Mouse (Mus musculus): ENCODE results near the gene C1qtnf5. TPM values are rescaled to one million over a fixed set of nuclear protein-coding genes. Genes with fewer than 3 reads are reported as not detected.
A peak's percentile ranks its signal among the peaks of the same experiment; 100 is the strongest.

C1qtnf5 gene
- polyA plus RNA-seq, 1 experiment from 2014 or later, result 0.50 TPM

- Histone ChIP-seq H3K27ac (peak overlapping the region; percentile 91), H3K36me3 (no peaks in the 10 kb centered on the region), H3K4me3 (peak overlapping the region; percentile 63), H3K9me3 (no peaks in the 10 kb centered on the region), H3K27me3 (ENCODE audit: insufficient read depth, poor library complexity, severe bottlenecking) (peaks cover 38% of the 10 kb centered on the region), H3K4me1 (peaks cover 64% of the 10 kb centered on the region)
- WGBS, result under 1% methylated on average over 27 of the region's 27 CpGs
- DNase-seq (ENCODE audit: low spot score), result peak; percentile 88
Observed at GRCm38 (mm10) chr9:44130034-44130433, 23.0 kb downstream of the C1qtnf5 start.

GRCm38 (mm10) chr9:44130581-44131275 is 23.7 kb downstream of the C1qtnf5 start:
- H3K4me3 ChIP-seq, result peak overlapping the region; percentile 63

GRCm38 (mm10) chr9:44131276-44131590 is 24.2 kb downstream of the C1qtnf5 start:
- H3K4me1 ChIP-seq, result peaks cover 70% of the 10 kb centered on the region
- peaks cover 50% of the 10 kb centered on the region for H3K27me3 ChIP-seq (ENCODE audit: insufficient read depth, poor library complexity, severe bottlenecking)
- H3K4me3 ChIP-seq, result 0 out of 2 replicates have a peak overlapping the region, but pooled peaks have one; percentile 5

More at GRCm38 (mm10) chr9:44130581-44131275, 23.7 kb downstream of the C1qtnf5 start:
- DNase-seq (ENCODE audit: low spot score), result peak; percentile 80
- Histone ChIP-seq H3K27me3 (ENCODE audit: insufficient read depth, poor library complexity, severe bottlenecking) (peaks cover 45% of the 10 kb centered on the region), H3K36me3 (no peaks in the 10 kb centered on the region), H3K9me3 (no peaks in the 10 kb centered on the region), H3K4me1 (peaks cover 68% of the 10 kb centered on the region), H3K27ac (peak overlapping the region; percentile 91)
- WGBS, result 11% methylated on average over 19 of the region's 19 CpGs

GRCm38 (mm10) chr9:44132200-44132599 is 25.2 kb downstream of the C1qtnf5 start:
- Histone ChIP-seq H3K9me3 (no peaks in the 10 kb centered on the region), H3K27me3 (ENCODE audit: insufficient read depth, poor library complexity, severe bottlenecking) (peaks cover 59% of the 10 kb centered on the region), H3K27ac (peak overlapping the region; percentile 45; the same call in 1 of the 2 replicates), H3K36me3 (peaks cover 9% of the 10 kb centered on the region), H3K4me1 (peaks cover 73% of the 10 kb centered on the region), H3K4me3 (no peak overlapping the region)
- no peak for DNase-seq (ENCODE audit: low spot score)
- 61% methylated on average over 5 of the region's 5 CpGs for WGBS

More at GRCm38 (mm10) chr9:44131276-44131590, 24.2 kb downstream of the C1qtnf5 start:
- DNase-seq (ENCODE audit: low spot score), result no peak
- Histone ChIP-seq H3K36me3 (no peaks in the 10 kb centered on the region; the same call in 1 of the 2 replicates), H3K9me3 (no peaks in the 10 kb centered on the region), H3K27ac (peak overlapping the region; percentile 91)
- WGBS, result 34% methylated on average over 7 of the region's 7 CpGs

GRCm38 (mm10) chr9:44133287-44133686 is 26.2 kb downstream of the C1qtnf5 start:
- no peak for DNase-seq (ENCODE audit: low spot score)
- Histone ChIP-seq H3K9me3 (no peaks in the 10 kb centered on the region), H3K4me1 (peaks cover 70% of the 10 kb centered on the region), H3K27ac (peak overlapping the region; percentile 91; the same call in 1 of the 2 replicates), H3K36me3 (peaks cover 18% of the 10 kb centered on the region), H3K4me3 (peak overlapping the region; percentile 83), H3K27me3 (ENCODE audit: insufficient read depth, poor library complexity, severe bottlenecking) (peaks cover 60% of the 10 kb centered on the region)
- WGBS, result 20% methylated on average over 2 of the region's 2 CpGs

- 1% methylated on average over 49 of the region's 55 CpGs for WGBS
- peak within 1 kb of the TSS; percentile 83 for H3K4me3 ChIP-seq
- no peaks in the 10 kb centered on the region for H3K9me3 ChIP-seq
- H3K27me3 ChIP-seq (ENCODE audit: insufficient read depth, poor library complexity, severe bottlenecking), result peaks cover 60% of the 10 kb centered on the region
- peak; percentile 83 for DNase-seq (ENCODE audit: low spot score)
- H3K27ac ChIP-seq, result peak within 1 kb of the TSS; percentile 91
- peaks cover 27% of the 10 kb centered on the region for H3K36me3 ChIP-seq
- peaks cover 71% of the 10 kb centered on the region for H3K4me1 ChIP-seq
Observed at GRCm38 (mm10) chr9:44134101-44134850, 27.2 kb downstream of the C1qtnf5 start, which contains the start of gene Mcam. TSS of gene Mcam (plus strand) at chr9:44134469.

GRCm38 (mm10) chr9:44134851-44135730 is 28.0 kb downstream of the C1qtnf5 start:
- WGBS, result 2% methylated on average over 48 of the region's 49 CpGs
- Histone ChIP-seq H3K27me3 (ENCODE audit: insufficient read depth, poor library complexity, severe bottlenecking) (peaks cover 60% of the 10 kb centered on the region), H3K9me3 (no peaks in the 10 kb centered on the region), H3K4me3 (peak overlapping the region; percentile 83), H3K4me1 (peaks cover 69% of the 10 kb centered on the region), H3K27ac (peak overlapping the region; percentile 91), H3K36me3 (peaks cover 36% of the 10 kb centered on the region)
- no peak for DNase-seq (ENCODE audit: low spot score)

GRCm38 (mm10) chr9:44135731-44136411 is 28.8 kb downstream of the C1qtnf5 start:
- 37% methylated on average over 7 of the region's 7 CpGs for WGBS
- Histone ChIP-seq H3K4me3 (peak overlapping the region; percentile 83), H3K36me3 (peaks cover 43% of the 10 kb centered on the region), H3K27ac (peak overlapping the region; percentile 91), H3K27me3 (ENCODE audit: insufficient read depth, poor library complexity, severe bottlenecking) (peaks cover 58% of the 10 kb centered on the region), H3K9me3 (no peaks in the 10 kb centered on the region), H3K4me1 (peaks cover 64% of the 10 kb centered on the region)
- DNase-seq (ENCODE audit: low spot score), result no peak

- no peak for DNase-seq (ENCODE audit: low spot score)
- H3K4me1 ChIP-seq, result peaks cover 57% of the 10 kb centered on the region
- 65% methylated on average over 4 of the region's 4 CpGs for WGBS
Observed at GRCm38 (mm10) chr9:44137846-44138245, 30.8 kb downstream of the C1qtnf5 start.

GRCm38 (mm10) chr9:44141951-44142350 is 34.9 kb downstream of the C1qtnf5 start:
- H3K36me3 ChIP-seq, result peaks cover 86% of the 10 kb centered on the region
- H3K9me3 ChIP-seq, result no peaks in the 10 kb centered on the region
- H3K4me1 ChIP-seq, result peaks cover 26% of the 10 kb centered on the region
- 0 out of 2 replicates have a peak, but pooled peaks cover 3% of the 10 kb centered on the region for H3K27me3 ChIP-seq (ENCODE audit: insufficient read depth, poor library complexity, severe bottlenecking)
- no peak overlapping the region for H3K4me3 ChIP-seq
- WGBS, result 64% methylated on average over 5 of the region's 5 CpGs
- H3K27ac ChIP-seq, result no peak overlapping the region
- DNase-seq (ENCODE audit: low spot score), result no peak

More at GRCm38 (mm10) chr9:44137846-44138245, 30.8 kb downstream of the C1qtnf5 start:
- H3K36me3 ChIP-seq, result peaks cover 61% of the 10 kb centered on the region
- H3K27ac ChIP-seq, result no peak overlapping the region
- peaks cover 44% of the 10 kb centered on the region for H3K27me3 ChIP-seq (ENCODE audit: insufficient read depth, poor library complexity, severe bottlenecking)
- no peak overlapping the region for H3K4me3 ChIP-seq
- H3K9me3 ChIP-seq, result no peaks in the 10 kb centered on the region

- Histone ChIP-seq H3K27me3 (ENCODE audit: insufficient read depth, poor library complexity, severe bottlenecking) (no peaks in the 10 kb centered on the region), H3K4me3 (no peak overlapping the region), H3K9me3 (no peaks in the 10 kb centered on the region), H3K4me1 (peaks cover 25% of the 10 kb centered on the region), H3K27ac (no peak overlapping the region), H3K36me3 (peaks cover 75% of the 10 kb centered on the region)
- 83% methylated on average over 5 of the region's 5 CpGs for WGBS
- DNase-seq (ENCODE audit: low spot score), result no peak
Observed at GRCm38 (mm10) chr9:44143421-44143820, 36.4 kb downstream of the C1qtnf5 start.

Measured in heart, embryonic 10.5 days (tissue).